15 mouse cellular contexts compared by ENCODE assay signal in the genomic region with DNA sequence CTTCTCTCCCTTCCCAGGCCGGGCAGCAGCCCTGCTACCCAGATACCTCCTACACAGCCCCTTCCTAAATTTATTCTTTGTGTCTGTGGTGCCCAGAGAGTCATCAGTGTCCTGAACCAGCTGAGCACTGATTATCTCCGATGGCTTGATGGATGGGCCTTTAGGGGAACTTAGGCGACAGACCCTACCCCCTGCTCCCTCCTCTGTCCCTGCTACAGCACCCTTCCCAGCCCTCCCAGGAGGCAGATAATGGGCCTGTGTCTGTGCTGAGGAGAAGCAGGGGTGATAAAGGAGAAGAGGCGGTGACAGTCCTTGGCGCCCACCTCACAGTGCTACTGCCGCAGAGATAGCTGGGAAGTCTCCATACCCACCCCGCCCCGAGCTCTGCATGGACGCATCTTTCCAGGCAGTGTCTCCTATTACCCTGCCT. TPM values are rescaled to one million over a fixed set of nuclear protein-coding genes. Genes with fewer than 3 reads are reported as not detected.
DNase-seq lines count a peak whose midpoint lies in the region; ATAC-seq and TF ChIP-seq lines count a peak whose summit lies in the region.
"Had no signal": no experiment of that assay in that cellular context is flagged by ENCODE, and none has a peak within 500 bp of the region (broad histone marks: within the 10 kb centered on the region; RNA-seq: fewer than 3 reads in every experiment).

No protein-coding gene starts in this region.

- H3K4me3 ChIP-seq in forebrain, embryonic 13.5 days: no peak overlapping the region
- no peak overlapping the region for H3K4me3 ChIP-seq in forebrain, embryonic 11.5 days (ENCODE audit: low read depth, low read length)
- no peak overlapping the region for H3K4me3 ChIP-seq in kidney, postnatal 0 days (replicated peaks; ENCODE audit: low read depth, low read length)
- H3K4me3 ChIP-seq in embryonic facial prominence, embryonic 10.5 days: no peak overlapping the region
- no peak overlapping the region for H3K4me3 ChIP-seq in hindbrain, postnatal 0 days (ENCODE audit: low read length)
- H3K4me3 ChIP-seq: limb, embryonic 13.5 days had no signal

- 0 out of 2 replicates have a peak overlapping the region, but pooled peaks have one; percentile 6 for H3K27ac ChIP-seq in forebrain, embryonic 13.5 days
- H3K27ac ChIP-seq in forebrain, embryonic 11.5 days (ENCODE audit: low read depth, low read length): no peak overlapping the region
- 0 out of 2 replicates have a peak overlapping the region, but pooled peaks have one; percentile 25 for H3K27ac ChIP-seq in kidney, postnatal 0 days
- H3K27ac ChIP-seq in embryonic facial prominence, embryonic 10.5 days (replicated peaks): peak overlapping the region; percentile 61
- peak overlapping the region; percentile 15; the same call in 1 of the 2 replicates for H3K27ac ChIP-seq in hindbrain, postnatal 0 days
- H3K27ac ChIP-seq: limb, embryonic 13.5 days had no signal

- no peak for DNase-seq in forebrain, embryonic 11.5 days (ENCODE audit: low spot score)
- DNase-seq in kidney, postnatal 0 days (ENCODE audit: low spot score): no peak
- no peak for DNase-seq in kidney, adult 11 months
- DNase-seq in embryonic facial prominence, embryonic 10.5 days (ENCODE audit: low spot score): no peak
- no peak for DNase-seq in hindbrain, postnatal 0 days (ENCODE audit: low spot score)
- DNase-seq in frontal cortex, postnatal 36 days (ENCODE audit: low spot score in 2 of 2): no peak
- no peak for DNase-seq in MN1 (ENCODE audit: low spot score)
- DNase-seq: B cell, adult 2 months; cerebellum, adult 11-12 months; right cerebral cortex, postnatal 25 days had no signal

- H3K9ac ChIP-seq in forebrain, embryonic 13.5 days: no peak overlapping the region
- H3K9ac ChIP-seq in forebrain, embryonic 11.5 days (ENCODE audit: low read length): no peak overlapping the region
- H3K9ac ChIP-seq in kidney, postnatal 0 days (ENCODE audit: low read depth, low read length): no peak overlapping the region
- no peak overlapping the region; the same call in 1 of the 2 replicates for H3K9ac ChIP-seq in hindbrain, postnatal 0 days (replicated peaks; ENCODE audit: low read length)
- H3K9ac ChIP-seq: limb, embryonic 13.5 days had no signal

- no peaks in the 10 kb centered on the region for H3K27me3 ChIP-seq in forebrain, embryonic 13.5 days
- H3K27me3 ChIP-seq in forebrain, embryonic 11.5 days (ENCODE audit: control insufficient read depth, insufficient read depth, low read length): no peaks in the 10 kb centered on the region
- no peaks in the 10 kb centered on the region for H3K27me3 ChIP-seq in kidney, postnatal 0 days (ENCODE audit: insufficient read depth, low read length)
- H3K27me3 ChIP-seq in embryonic facial prominence, embryonic 10.5 days (replicated peaks; ENCODE audit: low read depth, poor library complexity, severe bottlenecking): no peaks in the 10 kb centered on the region
- no peaks in the 10 kb centered on the region for H3K27me3 ChIP-seq in hindbrain, postnatal 0 days (ENCODE audit: insufficient read depth, low read length)

- no peaks in the 10 kb centered on the region for H3K36me3 ChIP-seq in forebrain, embryonic 13.5 days (ENCODE audit: poor library complexity, severe bottlenecking)
- H3K36me3 ChIP-seq in forebrain, embryonic 11.5 days (ENCODE audit: control insufficient read depth, insufficient read depth, low read length): no peaks in the 10 kb centered on the region
- H3K36me3 ChIP-seq in kidney, postnatal 0 days (ENCODE audit: insufficient read depth, low read length): no peaks in the 10 kb centered on the region
- H3K36me3 ChIP-seq in embryonic facial prominence, embryonic 10.5 days (replicated peaks): peaks cover 17% of the 10 kb centered on the region
- H3K36me3 ChIP-seq in hindbrain, postnatal 0 days (ENCODE audit: insufficient read depth, low read length): no peaks in the 10 kb centered on the region
- H3K36me3 ChIP-seq: G1E; limb, embryonic 13.5 days had no signal

- H3K4me2 ChIP-seq in forebrain, embryonic 13.5 days: no peak overlapping the region
- no peak overlapping the region for H3K4me2 ChIP-seq in forebrain, embryonic 11.5 days (ENCODE audit: low read depth, low read length, severe bottlenecking)
- H3K4me2 ChIP-seq in kidney, postnatal 0 days (ENCODE audit: low read length): no peak overlapping the region
- no peak overlapping the region for H3K4me2 ChIP-seq in hindbrain, postnatal 0 days (ENCODE audit: low read depth, low read length)
- H3K4me2 ChIP-seq: limb, embryonic 13.5 days; midbrain, embryonic 11.5 days had no signal

- no peak for ATAC-seq in forebrain, embryonic 13.5 days
- no peak for ATAC-seq in forebrain, embryonic 11.5 days (replicated peaks; ENCODE audit: low FRiP score)
- no peak for ATAC-seq in kidney, postnatal 0 days (replicated peaks; ENCODE audit: low FRiP score, low read depth)
- ATAC-seq in hindbrain, postnatal 0 days: peak; percentile 22; the same call in 1 of the 2 replicates
- ATAC-seq: lung, postnatal 0 days had no signal

- 70% methylated on average over 9 of the region's 9 CpGs for WGBS in forebrain, embryonic 13.5 days
- WGBS in forebrain, embryonic 11.5 days: 72% methylated on average over 9 of the region's 9 CpGs
- 42% methylated on average over 9 of the region's 9 CpGs for WGBS in kidney, postnatal 0 days
- WGBS in embryonic facial prominence, embryonic 10.5 days: 78% methylated on average over 9 of the region's 9 CpGs
- WGBS in hindbrain, postnatal 0 days: 50% methylated on average over 9 of the region's 9 CpGs

- no peak for TF ChIP-seq CTCF in kidney, postnatal 0 days (IDR thresholded peaks at IDR 0.05; ENCODE audit: low read depth)
- TF ChIP-seq CTCF in hindbrain, postnatal 0 days (IDR thresholded peaks at IDR 0.05; ENCODE audit: low read depth): no peak

- no peaks in the 10 kb centered on the region for H3K9me3 ChIP-seq in forebrain, embryonic 13.5 days (replicated peaks)
- no peaks in the 10 kb centered on the region for H3K9me3 ChIP-seq in forebrain, embryonic 11.5 days (ENCODE audit: control insufficient read depth, low read length)
- H3K9me3 ChIP-seq in kidney, postnatal 0 days (replicated peaks; ENCODE audit: low read length): no peaks in the 10 kb centered on the region
- H3K9me3 ChIP-seq in embryonic facial prominence, embryonic 10.5 days: no peaks in the 10 kb centered on the region
- H3K9me3 ChIP-seq in hindbrain, postnatal 0 days (ENCODE audit: low read length): no peaks in the 10 kb centered on the region
- H3K9me3 ChIP-seq: limb, embryonic 13.5 days had no signal

- H3K4me1 ChIP-seq in forebrain, embryonic 13.5 days: peaks cover 82% of the 10 kb centered on the region
- H3K4me1 ChIP-seq in forebrain, embryonic 11.5 days (replicated peaks; ENCODE audit: control insufficient read depth, insufficient read depth, low read length): peaks cover 15% of the 10 kb centered on the region; the same call in 1 of the 2 replicates
- H3K4me1 ChIP-seq in kidney, postnatal 0 days (replicated peaks; ENCODE audit: insufficient read depth, low read length): peaks cover 29% of the 10 kb centered on the region; the same call in 1 of the 2 replicates
- H3K4me1 ChIP-seq in embryonic facial prominence, embryonic 10.5 days: peaks cover 79% of the 10 kb centered on the region
- H3K4me1 ChIP-seq in hindbrain, postnatal 0 days (ENCODE audit: insufficient read depth, low read length): peaks cover 23% of the 10 kb centered on the region

RNA-seq across cellular contexts. Expression of a gene that starts 11.0 kb away (rescaled TPM):
- 8.8 and 10.0 TPM in 2 replicates for polyA plus RNA-seq in forebrain, embryonic 13.5 days (2015; fragmentation: Nextera tagmentation; extraction: Ambion mirVana)
- polyA plus RNA-seq in forebrain, embryonic 11.5 days (2014; fragmentation: Nextera tagmentation; extraction: Ambion mirVana): 12.3 and 12.4 TPM in 2 replicates
- polyA plus RNA-seq in kidney, postnatal 0 days (2015; fragmentation: Nextera tagmentation; extraction: Ambion mirVana): 3.7 and 3.9 TPM in 2 replicates
- 5.0 TPM in 2 replicates for polyA plus RNA-seq in embryonic facial prominence, embryonic 10.5 days (2016; fragmentation: Nextera tagmentation; extraction: Ambion mirVana)
- 69.2 and 72.8 TPM in 2 replicates for total RNA-seq in hindbrain, postnatal 0 days (2014; rRNA removed)
- polyA plus RNA-seq in hindbrain, postnatal 0 days (2015; fragmentation: Nextera tagmentation; extraction: Ambion mirVana): 15.7 and 17.1 TPM in 2 replicates
- polyA plus RNA-seq: G1E had no signal
